Mouse (Mus musculus): Measurements from ENCODE around the gene Apopt1.
"Not testable (repeated sequence)": the region's sequence is repeated elsewhere in the genome, so short reads cannot be mapped to it uniquely, and the experiment has no call there.

Apopt1 gene

GRCm38 (mm10) chr12:111705186-111705973 lies 7.7 kb upstream of the Apopt1 start:
- no peak for DNase-seq (ENCODE audit: low read depth, low spot score)

GRCm38 (mm10) chr12:111708181-111708580 lies 4.9 kb upstream of the Apopt1 start:
- no peak for DNase-seq (ENCODE audit: low read depth, low spot score)

- DNase-seq (ENCODE audit: low read depth, low spot score): no peak
Measured at GRCm38 (mm10) chr12:111710091-111710490, 3.0 kb upstream of the Apopt1 start.

- DNase-seq (ENCODE audit: low read depth, low spot score): no peak
Measured at GRCm38 (mm10) chr12:111712476-111712875, 585 bp upstream of the Apopt1 start.

- DNase-seq (ENCODE audit: low read depth, low spot score): not testable (repeated sequence)
Measured at GRCm38 (mm10) chr12:111713880-111714279, 819 bp downstream of the Apopt1 start.

- DNase-seq (ENCODE audit: low read depth, low spot score): no peak
Measured at GRCm38 (mm10) chr12:111716505-111716904, 3.4 kb downstream of the Apopt1 start.

- DNase-seq (ENCODE audit: low read depth, low spot score): no peak
Measured at GRCm38 (mm10) chr12:111718656-111719055, 5.6 kb downstream of the Apopt1 start.

- DNase-seq (ENCODE audit: low read depth, low spot score): no peak
Measured at GRCm38 (mm10) chr12:111720222-111720621, 7.2 kb downstream of the Apopt1 start.

- no peak for DNase-seq (ENCODE audit: low read depth, low spot score)
Measured at GRCm38 (mm10) chr12:111722654-111723053, 9.6 kb downstream of the Apopt1 start.

GRCm38 (mm10) chr12:111724638-111725337 lies 11.7 kb downstream of the Apopt1 start:
- DNase-seq (ENCODE audit: low read depth, low spot score): no peak

- no peak for DNase-seq (ENCODE audit: low read depth, low spot score)
Measured at GRCm38 (mm10) chr12:111725338-111726121, 12.5 kb downstream of the Apopt1 start.

GRCm38 (mm10) chr12:111726122-111726463 lies 13.0 kb downstream of the Apopt1 start:
- no peak for DNase-seq (ENCODE audit: low read depth, low spot score)

GRCm38 (mm10) chr12:111727956-111728355 lies 14.9 kb downstream of the Apopt1 start:
- DNase-seq (ENCODE audit: low read depth, low spot score): no peak

GRCm38 (mm10) chr12:111731822-111732807 lies 19.1 kb downstream of the Apopt1 start:
- DNase-seq (ENCODE audit: low read depth, low spot score): peak; percentile 85

GRCm38 (mm10) chr12:111732921-111733320 lies 19.9 kb downstream of the Apopt1 start:
- no peak for DNase-seq (ENCODE audit: low read depth, low spot score)

GRCm38 (mm10) chr12:111734912-111735311 lies 21.9 kb downstream of the Apopt1 start:
- no peak for DNase-seq (ENCODE audit: low read depth, low spot score)

GRCm38 (mm10) chr12:111736676-111737075 lies 23.6 kb downstream of the Apopt1 start:
- DNase-seq (ENCODE audit: low read depth, low spot score): not testable (repeated sequence)

- no peak for DNase-seq (ENCODE audit: low read depth, low spot score)
Measured at GRCm38 (mm10) chr12:111737370-111737769, 24.3 kb downstream of the Apopt1 start.

GRCm38 (mm10) chr12:111738754-111739153 lies 25.7 kb downstream of the Apopt1 start:
- DNase-seq (ENCODE audit: low read depth, low spot score): no peak

- DNase-seq (ENCODE audit: low read depth, low spot score): no peak
Measured at GRCm38 (mm10) chr12:111741338-111741737, 28.3 kb downstream of the Apopt1 start.

GRCm38 (mm10) chr12:111743419-111743818 lies 30.4 kb downstream of the Apopt1 start:
- DNase-seq (ENCODE audit: low read depth, low spot score): no peak
